ENCODE assay signal across 9 mouse cellular contexts in genomic region chr11:86994791-86995624, GRCm38 (mm10). TPM values are rescaled to one million over a fixed set of nuclear protein-coding genes. Genes with fewer than 3 reads are reported as not detected.
DNase-seq lines count a peak whose midpoint lies in the region; ATAC-seq and TF ChIP-seq lines count a peak whose summit lies in the region.
"Had no signal": no experiment of that assay in that cellular context is flagged by ENCODE, and none has a peak within 500 bp of the region (broad histone marks: within the 10 kb centered on the region; RNA-seq: fewer than 3 reads in every experiment).

No protein-coding gene starts in this region.

- H3K4me1 ChIP-seq in heart, embryonic 12.5 days (replicated peaks): peaks cover 36% of the 10 kb centered on the region
- peaks cover 35% of the 10 kb centered on the region for H3K4me1 ChIP-seq in liver, embryonic 15.5 days (replicated peaks)
- H3K4me1 ChIP-seq in liver, embryonic 12.5 days: peaks cover 38% of the 10 kb centered on the region
- no peaks in the 10 kb centered on the region; the same call in 1 of the 2 replicates for H3K4me1 ChIP-seq in intestine, postnatal 0 days (replicated peaks; ENCODE audit: control insufficient read depth, insufficient read depth, low read length)
- H3K4me1 ChIP-seq in hindbrain, embryonic 14.5 days (replicated peaks; ENCODE audit: control insufficient read depth, insufficient read depth, low read length): peaks cover 26% of the 10 kb centered on the region

- H3K27me3 ChIP-seq in heart, embryonic 12.5 days (replicated peaks): no peaks in the 10 kb centered on the region
- peaks cover 22% of the 10 kb centered on the region for H3K27me3 ChIP-seq in liver, embryonic 15.5 days
- peaks cover 30% of the 10 kb centered on the region; the same call in 1 of the 2 replicates for H3K27me3 ChIP-seq in liver, embryonic 12.5 days (replicated peaks)
- no peaks in the 10 kb centered on the region for H3K27me3 ChIP-seq in intestine, postnatal 0 days (replicated peaks; ENCODE audit: control insufficient read depth, insufficient read depth, low read length)
- H3K27me3 ChIP-seq in hindbrain, embryonic 14.5 days (ENCODE audit: control insufficient read depth, insufficient read depth, low read length): no peaks in the 10 kb centered on the region
- H3K27me3 ChIP-seq: embryonic facial prominence, embryonic 15.5 days had no signal

- H3K9ac ChIP-seq in heart, embryonic 12.5 days: no peak overlapping the region
- H3K9ac ChIP-seq in liver, embryonic 15.5 days: no peak overlapping the region
- H3K9ac ChIP-seq in liver, embryonic 12.5 days: no peak overlapping the region
- no peak overlapping the region for H3K9ac ChIP-seq in intestine, postnatal 0 days (ENCODE audit: low read depth, low read length)
- no peak overlapping the region for H3K9ac ChIP-seq in hindbrain, embryonic 14.5 days

- ATAC-seq in heart, embryonic 12.5 days (ENCODE audit: insufficient number of reproducible peaks, low FRiP score): no peak
- no peak for ATAC-seq in liver, embryonic 15.5 days (ENCODE audit: insufficient read depth)
- no peak for ATAC-seq in liver, embryonic 12.5 days
- peak; percentile 42 for ATAC-seq in CD4-positive, CD25-positive, alpha-beta regulatory T cell, adult 4 months
- ATAC-seq in intestine, postnatal 0 days: no peak
- no peak for ATAC-seq in hindbrain, embryonic 14.5 days (ENCODE audit: low FRiP score)

- H3K9me3 ChIP-seq in heart, embryonic 12.5 days (replicated peaks): no peaks in the 10 kb centered on the region
- H3K9me3 ChIP-seq in liver, embryonic 15.5 days (replicated peaks): no peaks in the 10 kb centered on the region
- no peaks in the 10 kb centered on the region for H3K9me3 ChIP-seq in liver, embryonic 12.5 days (replicated peaks)
- H3K9me3 ChIP-seq in intestine, postnatal 0 days (ENCODE audit: control insufficient read depth): no peaks in the 10 kb centered on the region
- no peaks in the 10 kb centered on the region for H3K9me3 ChIP-seq in hindbrain, embryonic 14.5 days (ENCODE audit: control insufficient read depth, low read length)
- H3K9me3 ChIP-seq: embryonic facial prominence, embryonic 15.5 days had no signal

- H3K4me3 ChIP-seq in heart, embryonic 12.5 days: no peak overlapping the region
- H3K4me3 ChIP-seq in liver, embryonic 15.5 days (replicated peaks): no peak overlapping the region
- no peak overlapping the region for H3K4me3 ChIP-seq in liver, embryonic 12.5 days
- no peak overlapping the region for H3K4me3 ChIP-seq in intestine, postnatal 0 days (ENCODE audit: low read depth, low read length)
- no peak overlapping the region for H3K4me3 ChIP-seq in hindbrain, embryonic 14.5 days (replicated peaks; ENCODE audit: low read length)

- DNase-seq in heart, adult 9 months (ENCODE audit: low spot score in 2 of 2): no peak
- DNase-seq in embryo, embryonic 10.5 days (ENCODE audit: low spot score): no peak
- DNase-seq in hindbrain, embryonic 14.5 days (ENCODE audit: low spot score): no peak

- TF ChIP-seq CTCF in intestine, postnatal 0 days (IDR thresholded peaks at IDR 0.05; ENCODE audit: low read depth): no peak

- 48% methylated on average over 10 of the region's 10 CpGs for WGBS in heart, embryonic 12.5 days
- 35% methylated on average over 10 of the region's 10 CpGs for WGBS in liver, embryonic 15.5 days (ENCODE audit: insufficient replicate concordance)
- WGBS in liver, embryonic 12.5 days (ENCODE audit: insufficient replicate concordance): 37% methylated on average over 10 of the region's 10 CpGs
- 25% methylated on average over 10 of the region's 10 CpGs for WGBS in intestine, postnatal 0 days
- WGBS in hindbrain, embryonic 14.5 days: 46% methylated on average over 10 of the region's 10 CpGs

- H3K4me2 ChIP-seq in heart, embryonic 12.5 days: 0 out of 2 replicates have a peak overlapping the region, but pooled peaks have one; percentile 85
- peak overlapping the region; percentile 85 for H3K4me2 ChIP-seq in liver, embryonic 15.5 days
- H3K4me2 ChIP-seq in liver, embryonic 12.5 days: no peak overlapping the region
- H3K4me2 ChIP-seq in intestine, postnatal 0 days (replicated peaks; ENCODE audit: low read depth): peak overlapping the region; percentile 91
- no peak overlapping the region for H3K4me2 ChIP-seq in hindbrain, embryonic 14.5 days (replicated peaks)

- H3K27ac ChIP-seq in heart, embryonic 12.5 days (ENCODE audit: poor library complexity, severe bottlenecking): peak overlapping the region; percentile 44; the same call in 1 of the 2 replicates
- H3K27ac ChIP-seq in liver, embryonic 15.5 days (replicated peaks): peak overlapping the region; percentile 65; the same call in 1 of the 2 replicates
- H3K27ac ChIP-seq in liver, embryonic 12.5 days: no peak overlapping the region
- peak overlapping the region; percentile 90 for H3K27ac ChIP-seq in intestine, postnatal 0 days (ENCODE audit: low read depth, low read length)
- H3K27ac ChIP-seq in hindbrain, embryonic 14.5 days: no peak overlapping the region

- H3K36me3 ChIP-seq in heart, embryonic 12.5 days: peaks cover 5% of the 10 kb centered on the region; the same call in 1 of the 2 replicates
- no peaks in the 10 kb centered on the region for H3K36me3 ChIP-seq in liver, embryonic 15.5 days (replicated peaks)
- no peaks in the 10 kb centered on the region for H3K36me3 ChIP-seq in liver, embryonic 12.5 days
- no peaks in the 10 kb centered on the region for H3K36me3 ChIP-seq in intestine, postnatal 0 days (ENCODE audit: control insufficient read depth, insufficient read depth)
- H3K36me3 ChIP-seq in hindbrain, embryonic 14.5 days (replicated peaks; ENCODE audit: control insufficient read depth, insufficient read depth): no peaks in the 10 kb centered on the region
- H3K36me3 ChIP-seq: embryonic facial prominence, embryonic 15.5 days had no signal

RNA-seq across cellular contexts. Expression of gene Ypel2, which starts 1.5 kb away (rescaled TPM):
- polyA plus RNA-seq in heart, embryonic 12.5 days (2016; fragmentation: Nextera tagmentation; extraction: Ambion mirVana): 24.0 and 25.8 TPM in 2 replicates
- polyA plus RNA-seq in liver, embryonic 15.5 days (2015; fragmentation: Nextera tagmentation; extraction: Ambion mirVana): 1.5 and 1.7 TPM in 2 replicates
- 1.3 and 1.4 TPM in 2 replicates for polyA plus RNA-seq in liver, embryonic 12.5 days (2016; fragmentation: Nextera tagmentation; extraction: Ambion mirVana)
- 10 to 100 TPM in 1 of 2 experiments, 1 to 10 TPM in 1; 7.4 to 11.2 TPM for polyA plus RNA-seq in CD4-positive, CD25-positive, alpha-beta regulatory T cell, adult 4 months (2017; shearing (Covaris generic))
- polyA plus RNA-seq in intestine, postnatal 0 days (2015; fragmentation: Nextera tagmentation; extraction: Ambion mirVana): 4.6 and 5.9 TPM in 2 replicates
- polyA plus RNA-seq in hindbrain, embryonic 14.5 days (2014; fragmentation: Nextera tagmentation; extraction: Ambion mirVana): 3.2 and 3.9 TPM in 2 replicates

Comparison
In these comparisons a context has a peak if more than half of its experiments do, and no peak if none do; other contexts are left out.
1. H3K27ac ChIP-seq: peak in heart, embryonic 12.5 days (single experiment), liver, embryonic 15.5 days (single experiment) and intestine, postnatal 0 days (single experiment); none in liver, embryonic 12.5 days (single experiment) and hindbrain, embryonic 14.5 days (single experiment).
2. H3K4me2 ChIP-seq: peak in heart, embryonic 12.5 days (single experiment), liver, embryonic 15.5 days (single experiment) and intestine, postnatal 0 days (single experiment); none in liver, embryonic 12.5 days (single experiment) and hindbrain, embryonic 14.5 days (single experiment).